In the genomic region with DNA sequence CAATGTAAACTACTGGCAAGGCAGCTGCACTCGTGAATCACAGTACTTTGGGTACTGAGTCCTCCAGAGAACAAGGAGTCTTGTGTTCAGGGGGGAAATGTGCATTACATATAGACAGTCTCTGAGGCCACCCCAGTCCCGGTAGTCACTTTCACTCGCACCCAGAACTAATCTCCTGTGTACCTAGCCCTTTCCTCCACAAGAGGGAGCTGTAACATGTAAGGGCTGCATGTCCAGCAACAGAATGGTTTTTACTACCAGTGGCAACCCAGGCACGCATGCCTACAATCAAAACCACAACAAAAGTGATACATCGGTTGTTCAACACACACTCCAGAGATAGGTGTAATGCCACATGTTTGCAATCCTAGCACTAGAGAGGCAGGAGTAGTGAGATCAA, we compare ENCODE assay signal across 23 mouse cellular contexts. TPM values are rescaled to one million over a fixed set of nuclear protein-coding genes. Genes with fewer than 3 reads are reported as not detected.
A peak's percentile ranks its signal among the peaks of the same experiment; 100 is the strongest.
DNase-seq lines count a peak whose midpoint lies in the region; ATAC-seq and TF ChIP-seq lines count a peak whose summit lies in the region.
"Had no signal": no experiment of that assay in that cellular context is flagged by ENCODE, and none has a peak within 500 bp of the region (broad histone marks: within the 10 kb centered on the region; RNA-seq: fewer than 3 reads in every experiment).

No protein-coding gene starts in this region.

- peak; percentile 37; the same call in 1 of the 2 replicates for TF ChIP-seq CTCF in kidney, postnatal 0 days (IDR thresholded peaks at IDR 0.05; ENCODE audit: low read depth)
- peak; percentile 65 to 66 for TF ChIP-seq CTCF in CH12.LX (conservative IDR thresholded peaks at IDR 0.05 in 1 of 2, IDR thresholded peaks at IDR 0.05 in 1 of 2; ENCODE audit: low read depth in 2 of 2, low read length in 2 of 2)

- no peaks in the 10 kb centered on the region; the same call in 1 of the 2 replicates for H3K4me1 ChIP-seq in kidney, postnatal 0 days (replicated peaks; ENCODE audit: insufficient read depth, low read length)
- H3K4me1 ChIP-seq in CH12.LX (ENCODE audit: control insufficient read depth in 1 of 2, insufficient read depth in 2 of 2): peaks cover 0 to 9% of the 10 kb centered on the region in 2 experiments; a peak in 2 of 4 replicates
- H3K4me1 ChIP-seq: liver, embryonic 12.5 days had no signal

- H3K27me3 ChIP-seq in kidney, postnatal 0 days (ENCODE audit: insufficient read depth, low read length): no peaks in the 10 kb centered on the region
- no peaks in the 10 kb centered on the region for H3K27me3 ChIP-seq in CH12.LX (replicated peaks)
- H3K27me3 ChIP-seq: liver, embryonic 12.5 days; midbrain, embryonic 12.5 days had no signal

- WGBS in kidney, postnatal 0 days: 88% methylated on average over 5 of the region's 5 CpGs

- TF ChIP-seq RAD21 in CH12.LX (IDR thresholded peaks at IDR 0.05; ENCODE audit: low read depth, low read length): peak; percentile 34

- H3K9ac ChIP-seq in kidney, postnatal 0 days (ENCODE audit: low read depth, low read length): no peak overlapping the region
- no peak overlapping the region for H3K9ac ChIP-seq in CH12.LX (ENCODE audit: insufficient read depth, low read depth)
- H3K9ac ChIP-seq: liver, embryonic 12.5 days; midbrain, embryonic 12.5 days had no signal

- ATAC-seq in kidney, postnatal 0 days (replicated peaks; ENCODE audit: low FRiP score, low read depth): no peak
- ATAC-seq: activated CD4-positive, CD25-positive, alpha-beta regulatory T cell, adult 4 months; hindbrain, embryonic 16.5 days; liver, embryonic 12.5 days had no signal

- H3K27ac ChIP-seq in kidney, postnatal 0 days: no peak overlapping the region
- H3K27ac ChIP-seq in CH12.LX (ENCODE audit: insufficient read depth, low read depth): no peak overlapping the region
- H3K27ac ChIP-seq: embryonic facial prominence, embryonic 10.5 days; limb, embryonic 10.5 days; liver, embryonic 12.5 days; midbrain, embryonic 12.5 days had no signal

- TF ChIP-seq EP300 in CH12.LX (IDR thresholded peaks at IDR 0.05; ENCODE audit: low read length): no peak

- in situ Hi-C loops in CH12.LX (cut with MboI; ENCODE audit: low pct_ligation_motif_present, low pct_unique_long_range_greater_than_20kb, low sequenced_read_pairs): loop anchor here (25.0 kb wide), 1 partner anchor 644 kb away; no protein-coding TSS in a partner anchor

- dilution Hi-C loops in CH12.LX (cut with MboI; ENCODE audit: extremely low pct_ligation_motif_present, extremely low pct_unique_long_range_greater_than_20kb, low sequenced_read_pairs): no loop called here

- H3K79me2 ChIP-seq in CH12.LX (replicated peaks; ENCODE audit: control insufficient read depth, extremely low read depth, insufficient read depth, poor library complexity, severe bottlenecking): no peaks in the 10 kb centered on the region

- TF ChIP-seq POLR2A in CH12.LX (IDR thresholded peaks at IDR 0.05; ENCODE audit: low read depth, low read length): no peak

- no peak overlapping the region for H3K4me2 ChIP-seq in kidney, postnatal 0 days (ENCODE audit: low read length)
- H3K4me2 ChIP-seq in CH12.LX (ENCODE audit: insufficient read depth, low read depth, poor library complexity, severe bottlenecking): no peak overlapping the region
- H3K4me2 ChIP-seq: liver, embryonic 12.5 days; midbrain, embryonic 12.5 days had no signal

- H3K9me3 ChIP-seq in kidney, postnatal 0 days (replicated peaks; ENCODE audit: low read length): no peaks in the 10 kb centered on the region
- no peaks in the 10 kb centered on the region for H3K9me3 ChIP-seq in CH12.LX (replicated peaks; ENCODE audit: low read length)
- H3K9me3 ChIP-seq: embryonic facial prominence, embryonic 10.5 days; limb, embryonic 10.5 days; liver, embryonic 12.5 days; midbrain, embryonic 12.5 days had no signal

- DNase-seq in kidney, postnatal 0 days (ENCODE audit: low spot score): no peak
- DNase-seq in kidney, adult 11 months: no peak
- DNase-seq in 416B (ENCODE audit: low read depth) (peak; percentile 16), CH12.LX (ENCODE audit: extremely low read depth) (peak; percentile 40), ZHBTc4 (ENCODE audit: low read depth, low spot score) (peak; percentile 58)
- no peak for DNase-seq in embryo, embryonic 10 days (ENCODE audit: low spot score)
- no peak for DNase-seq in lung, postnatal 10 days
- DNase-seq: adrenal gland, postnatal 10 days; cerebellum, adult 11 months; cerebellum, postnatal 36 days; gastrocnemius, postnatal 14 days; heart, adult 18-20 months; heart, postnatal 36 days; kidney, adult 2 months; kidney, postnatal 14 days had no signal

- no peak overlapping the region for H3K4me3 ChIP-seq in kidney, postnatal 0 days (replicated peaks; ENCODE audit: low read depth, low read length)
- no peak overlapping the region for H3K4me3 ChIP-seq in CH12.LX (replicated peaks in 1 of 3; ENCODE audit: low read depth in 2 of 3, low read length in 2 of 3, poor library complexity in 1 of 3)
- H3K4me3 ChIP-seq: embryonic facial prominence, embryonic 10.5 days; limb, embryonic 10.5 days; liver, embryonic 12.5 days; midbrain, embryonic 12.5 days; myocyte had no signal

- H3K36me3 ChIP-seq in kidney, postnatal 0 days (ENCODE audit: insufficient read depth, low read length): no peaks in the 10 kb centered on the region
- no peaks in the 10 kb centered on the region for H3K36me3 ChIP-seq in CH12.LX (replicated peaks in 1 of 2; ENCODE audit: control insufficient read depth in 1 of 2, insufficient read depth in 1 of 2, low read length in 1 of 2)
- H3K36me3 ChIP-seq: embryonic facial prominence, embryonic 10.5 days; limb, embryonic 10.5 days; liver, embryonic 12.5 days; midbrain, embryonic 12.5 days had no signal

TF ChIP-seq in CH12.LX, 34 proteins besides CTCF, POLR2A, EP300 and RAD21:
- TF ChIP-seq CHD1 (IDR thresholded peaks at IDR 0.05; ENCODE audit: low read depth, low read length) (no peak), PAX5 (IDR thresholded peaks at IDR 0.05; ENCODE audit: low read length) (no peak), USF2 (conservative IDR thresholded peaks at IDR 0.05; ENCODE audit: low read depth, low read length) (no peak), KAT2A (IDR thresholded peaks at IDR 0.05; ENCODE audit: insufficient replicate concordance, low read length) (no peak), CHD2 (IDR thresholded peaks at IDR 0.05; ENCODE audit: low read length) (no peak), SMC3 (IDR thresholded peaks at IDR 0.05; ENCODE audit: low read depth, low read length) (peak; percentile 55), MAX (IDR thresholded peaks at IDR 0.05; ENCODE audit: low read length) (no peak)

RNA-seq across cellular contexts. Expression of gene Pld5, which starts 56.9 kb away (rescaled TPM):
- polyA plus RNA-seq in kidney, postnatal 0 days (2015; fragmentation: Nextera tagmentation; extraction: Ambion mirVana): 0.51 and 0.55 TPM in 2 replicates
- total RNA-seq in CH12.LX (2012; rRNA removed): not detected in 2 replicates
- not detected in 2 replicates for total RNA-seq in CH12.LX (2014; rRNA removed)
- polyA plus RNA-seq in CH12.LX (2012; ENCODE audit: insufficient read length, low read depth): not detected in 2 replicates
- total RNA-seq: megakaryocyte progenitor cell, adult 5-6 weeks had no signal
- polyA plus RNA-seq: activated CD4-positive, CD25-positive, alpha-beta regulatory T cell, adult 4 months; kidney, adult 2 months; liver, embryonic 12.5 days; myocyte had no signal

Comparison
In these comparisons a context has a peak if more than half of its experiments do, and no peak if none do; other contexts are left out.
1. DNase-seq: peak in 416B (single experiment), CH12.LX (single experiment) and ZHBTc4 (single experiment); none in kidney, postnatal 0 days (single experiment), kidney, adult 11 months (single experiment), embryo, embryonic 10 days (single experiment) and lung, postnatal 10 days (single experiment).